Mouse (Mus musculus) heart, embryonic 11.5 days (tissue): ENCODE results near the gene Cbarp. TPM values are rescaled to one million over a fixed set of nuclear protein-coding genes. Genes with fewer than 3 reads are reported as not detected.
A peak's percentile ranks its signal among the peaks of the same experiment; 100 is the strongest.

Experiments
- ATAC-seq: fragments of 200-750 bp; cut with Nextera tagmentation; replicated peaks from 2 replicates; pipeline ENCODE4 v1.8.0; 2017; ENCODE audit warnings: moderate library complexity; ENCODE audit not compliant: insufficient number of reproducible peaks, low FRiP score, low TSS enrichment
- H3K27ac ChIP-seq: fragments of 300-500 bp; sonication (generic); 2 replicates; pipeline ENCODE4 v1.5.1; 2014; ENCODE audit warnings: mild to moderate bottlenecking, low read depth, low read length
- H3K27me3 ChIP-seq: fragments of 300-500 bp; sonication (generic); 2 replicates; pipeline ENCODE4 v1.6.1; 2014; ENCODE audit warnings: mild to moderate bottlenecking, low read length, mixed read lengths; ENCODE audit not compliant: control insufficient read depth, insufficient read depth
- H3K36me3 ChIP-seq: fragments of 300-500 bp; sonication (generic); 2 replicates; pipeline ENCODE4 v1.6.1; 2014; ENCODE audit warnings: mild to moderate bottlenecking, low read length, moderate library complexity, mixed read lengths; ENCODE audit not compliant: control insufficient read depth, insufficient read depth
- H3K4me1 ChIP-seq: fragments of 300-500 bp; sonication (generic); 2 replicates; pipeline ENCODE4 v1.6.1; 2014; ENCODE audit warnings: low read length; ENCODE audit not compliant: control insufficient read depth, insufficient read depth
- H3K4me2 ChIP-seq: fragments of 300-500 bp; sonication (generic); 2 replicates; pipeline ENCODE4 v1.6.1; 2014; ENCODE audit warnings: mild to moderate bottlenecking, moderate library complexity
- H3K4me3 ChIP-seq: fragments of 300-500 bp; sonication (generic); 2 replicates; pipeline ENCODE4 v1.5.1; 2014; ENCODE audit warnings: low read depth, low read length
- H3K9ac ChIP-seq: fragments of 300-500 bp; sonication (generic); 2 replicates; pipeline ENCODE4 v1.6.1; 2014; ENCODE audit warnings: mild to moderate bottlenecking, low read depth, low read length, moderate library complexity
- H3K9me3 ChIP-seq: fragments of 300-500 bp; sonication (generic); replicated peaks from 2 replicates; pipeline ENCODE4 v1.6.1; 2016; ENCODE audit warnings: low read length; ENCODE audit not compliant: control insufficient read depth
- WGBS: fragments of 180-500 bp; shearing (Covaris S2); extraction: QIAGEN DNeasy Blood & Tissue Kit; methylation state at CpG from one replicate; pipeline ENCODE4 v1.1.7; 2014; ENCODE audit not compliant: insufficient replicate concordance; 5-methylcytosine and 5-hydroxymethylcytosine counted together
- polyA plus RNA-seq: library from polyadenylated mRNA; unstranded; fragments of >200 nt; fragmentation: Nextera tagmentation; extraction: Ambion mirVana; gene quantifications from 2 replicates; pipeline ENCODE4 v1.2.1, GENCODE M21; 2014

Cbarp gene
- polyA plus RNA-seq, 1 experiment from 2014 or later: 2.7 TPM

- no peak overlapping the region for H3K27ac ChIP-seq
- H3K9ac ChIP-seq: no peak overlapping the region; the same call in 1 of the 2 replicates
- peaks cover 51% of the 10 kb centered on the region for H3K4me1 ChIP-seq
- no peaks in the 10 kb centered on the region for H3K9me3 ChIP-seq
- H3K27me3 ChIP-seq: no peaks in the 10 kb centered on the region
- H3K36me3 ChIP-seq: no peaks in the 10 kb centered on the region
- H3K4me2 ChIP-seq: no peak overlapping the region
- WGBS: 84% methylated on average over 5 of the region's 5 CpGs
- no peak overlapping the region for H3K4me3 ChIP-seq
- no peak for ATAC-seq
Observed at GRCm38 (mm10) chr10:80095547-80095946, 45.1 kb downstream of the Cbarp start.

DNA sequence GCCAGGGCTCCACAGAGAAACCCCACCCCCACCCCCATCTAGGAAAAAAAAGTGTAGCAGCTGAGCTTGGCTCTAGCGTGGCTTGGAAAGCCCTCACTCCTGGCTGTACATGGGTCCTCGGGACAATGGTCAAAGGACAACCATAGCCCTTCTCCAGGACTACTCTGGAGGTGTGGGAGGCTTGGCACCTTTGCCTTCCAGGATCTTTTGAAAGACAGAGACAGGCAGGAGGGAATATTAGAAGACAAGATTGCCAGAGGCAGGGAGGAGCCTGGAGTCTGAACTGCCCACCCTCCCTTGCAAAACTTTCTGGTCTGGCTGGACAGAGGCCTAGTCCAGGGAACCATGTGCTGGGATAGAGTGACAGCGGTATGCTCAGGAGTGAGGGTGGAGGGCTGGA lies 46.0 kb downstream of the Cbarp start:
- Histone ChIP-seq H3K9ac (no peak overlapping the region), H3K4me3 (no peak overlapping the region), H3K27ac (no peak overlapping the region), H3K4me1 (peaks cover 45% of the 10 kb centered on the region), H3K4me2 (no peak overlapping the region), H3K27me3 (no peaks in the 10 kb centered on the region), H3K9me3 (no peaks in the 10 kb centered on the region), H3K36me3 (no peaks in the 10 kb centered on the region)
- 85% methylated on average over 3 of the region's 3 CpGs for WGBS
- ATAC-seq: no peak

DNA sequence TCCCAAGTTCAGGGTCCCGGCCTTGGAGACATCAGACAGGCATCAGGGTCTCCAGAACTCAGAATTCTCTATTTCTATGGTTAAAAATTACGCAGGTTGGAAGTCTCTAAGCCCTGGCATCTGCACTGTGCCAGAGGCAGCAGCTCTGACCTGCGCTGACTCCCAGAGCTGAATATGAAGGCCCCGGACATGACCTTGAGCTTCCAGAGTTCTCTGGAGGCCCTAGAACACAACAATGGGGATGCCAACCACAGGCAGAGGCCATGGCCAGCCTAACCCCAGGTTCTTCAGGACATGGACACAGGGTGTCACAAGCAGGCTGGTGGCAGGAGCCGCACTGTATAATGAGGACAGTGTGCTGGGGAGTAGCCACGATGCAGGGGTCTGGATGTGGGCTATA lies 46.5 kb downstream of the Cbarp start:
- Histone ChIP-seq H3K4me2 (no peak overlapping the region), H3K9ac (no peak overlapping the region), H3K27me3 (no peaks in the 10 kb centered on the region), H3K4me3 (no peak overlapping the region), H3K27ac (no peak overlapping the region), H3K4me1 (peaks cover 42% of the 10 kb centered on the region), H3K9me3 (no peaks in the 10 kb centered on the region), H3K36me3 (no peaks in the 10 kb centered on the region)
- no peak for ATAC-seq
- WGBS: 84% methylated on average over 6 of the region's 6 CpGs

- Histone ChIP-seq H3K4me2 (no peak overlapping the region), H3K36me3 (no peaks in the 10 kb centered on the region), H3K4me1 (peaks cover 31% of the 10 kb centered on the region), H3K4me3 (no peak overlapping the region), H3K9me3 (no peaks in the 10 kb centered on the region), H3K27ac (no peak overlapping the region), H3K27me3 (no peaks in the 10 kb centered on the region), H3K9ac (no peak overlapping the region)
- no peak for ATAC-seq
- WGBS: 85% methylated on average over 5 of the region's 5 CpGs
Observed at GRCm38 (mm10) chr10:80092690-80093089, 47.9 kb downstream of the Cbarp start.

DNA sequence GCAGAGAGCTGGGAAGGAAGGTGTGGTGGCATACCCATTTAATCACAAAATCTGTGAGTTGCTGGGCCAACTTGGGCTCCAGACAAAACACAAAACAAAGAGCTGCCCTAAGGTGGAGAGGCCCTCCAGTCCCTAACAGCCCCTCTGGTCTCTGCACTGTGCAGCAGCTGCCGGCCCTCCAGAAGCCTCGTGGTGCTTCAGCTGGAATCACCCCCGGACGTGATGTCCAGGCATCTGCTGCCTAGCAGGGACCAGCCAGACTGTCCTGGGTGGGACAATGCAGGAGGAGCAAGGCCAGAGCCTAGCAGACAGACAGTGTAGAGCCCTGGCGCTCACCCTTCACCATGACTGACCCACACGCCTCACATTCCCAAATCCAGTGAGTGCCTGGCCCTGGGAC lies 49.1 kb downstream of the Cbarp start:
- Histone ChIP-seq H3K4me3 (no peak overlapping the region), H3K36me3 (no peaks in the 10 kb centered on the region), H3K4me1 (peaks cover 20% of the 10 kb centered on the region), H3K9me3 (no peaks in the 10 kb centered on the region), H3K27me3 (no peaks in the 10 kb centered on the region), H3K9ac (0 out of 2 replicates have a peak overlapping the region, but pooled peaks have one; percentile 10), H3K4me2 (no peak overlapping the region), H3K27ac (no peak overlapping the region)
- whole genome bisulfite sequencing: 91% methylated on average over 6 of the region's 6 CpGs
- no peak for ATAC-seq

DNA sequence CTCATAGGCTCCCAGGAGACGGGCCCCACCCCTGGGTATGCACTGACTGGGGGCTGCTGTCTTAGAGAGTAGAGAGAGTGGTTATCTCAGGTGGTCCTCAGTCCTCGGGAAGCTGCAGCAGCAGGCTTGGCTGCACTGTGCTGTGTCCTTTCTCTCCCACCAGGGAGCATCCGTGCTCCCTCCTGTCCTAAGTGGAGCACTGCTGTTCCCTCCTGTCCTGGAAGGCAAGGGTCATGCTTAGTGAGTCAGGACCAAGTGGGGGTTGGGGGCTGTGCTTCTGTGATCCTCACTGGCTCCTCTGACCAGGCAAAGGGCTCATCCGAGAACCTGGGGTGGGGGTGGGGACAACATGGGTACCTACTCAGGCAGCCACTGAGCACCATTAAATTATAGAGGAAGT lies 51.5 kb downstream of the Cbarp start:
- peaks cover 2% of the 10 kb centered on the region; the same call in 1 of the 2 replicates for H3K36me3 ChIP-seq
- WGBS: 40% methylated on average over 4 of the region's 4 CpGs
- H3K27me3 ChIP-seq: no peaks in the 10 kb centered on the region
- H3K4me1 ChIP-seq: peaks cover 19% of the 10 kb centered on the region; the same call in 1 of the 2 replicates
- no peak overlapping the region for H3K4me3 ChIP-seq
- ATAC-seq: no peak
- no peak overlapping the region for H3K4me2 ChIP-seq
- no peak overlapping the region for H3K27ac ChIP-seq
- no peaks in the 10 kb centered on the region for H3K9me3 ChIP-seq
- H3K9ac ChIP-seq: no peak overlapping the region

- 91% methylated on average over 8 of the region's 8 CpGs for WGBS
- H3K27me3 ChIP-seq: no peaks in the 10 kb centered on the region
- no peak overlapping the region for H3K4me2 ChIP-seq
- H3K4me1 ChIP-seq: peaks cover 16% of the 10 kb centered on the region; the same call in 1 of the 2 replicates
- ATAC-seq: no peak
- H3K9me3 ChIP-seq: no peaks in the 10 kb centered on the region
- H3K27ac ChIP-seq: no peak overlapping the region
- no peak overlapping the region for H3K4me3 ChIP-seq
- peaks cover 2% of the 10 kb centered on the region; the same call in 1 of the 2 replicates for H3K36me3 ChIP-seq
- H3K9ac ChIP-seq: no peak overlapping the region
Observed at GRCm38 (mm10) chr10:80087483-80087882, 53.2 kb downstream of the Cbarp start.

DNA sequence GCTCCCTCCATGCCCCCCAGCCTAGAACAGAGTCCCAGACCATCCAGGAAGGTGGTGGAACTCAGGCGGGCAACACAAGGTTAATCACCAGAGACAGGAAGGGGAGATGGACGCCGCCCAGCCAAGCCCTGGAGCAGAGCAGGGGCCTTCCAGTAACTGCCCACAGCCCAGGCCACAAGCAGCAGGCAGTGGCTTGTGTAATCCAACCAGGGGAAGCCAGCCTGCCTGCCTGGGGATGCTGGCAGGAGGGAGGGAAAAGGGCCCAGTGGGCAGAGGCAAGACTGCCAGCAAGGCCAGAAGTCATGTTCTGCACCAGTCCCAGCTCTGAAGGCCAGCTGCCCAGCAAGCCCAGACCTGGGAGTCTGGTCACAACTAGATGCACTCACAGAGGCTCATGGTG lies 53.8 kb downstream of the Cbarp start:
- no peak for ATAC-seq
- Histone ChIP-seq H3K9me3 (no peaks in the 10 kb centered on the region), H3K27ac (no peak overlapping the region), H3K4me2 (no peak overlapping the region), H3K27me3 (no peaks in the 10 kb centered on the region), H3K9ac (no peak overlapping the region), H3K36me3 (peaks cover 6% of the 10 kb centered on the region), H3K4me1 (peaks cover 16% of the 10 kb centered on the region; the same call in 1 of the 2 replicates), H3K4me3 (no peak overlapping the region)
- WGBS: 58% methylated on average over 3 of the region's 3 CpGs

- Histone ChIP-seq H3K9me3 (no peaks in the 10 kb centered on the region), H3K4me1 (peaks cover 16% of the 10 kb centered on the region; the same call in 1 of the 2 replicates), H3K9ac (peak overlapping the region; percentile 39; the same call in 1 of the 2 replicates), H3K4me3 (no peak overlapping the region), H3K4me2 (no peak overlapping the region), H3K27ac (peak overlapping the region; percentile 54; the same call in 1 of the 2 replicates), H3K36me3 (peaks cover 18% of the 10 kb centered on the region), H3K27me3 (no peaks in the 10 kb centered on the region)
- WGBS: 77% methylated on average over 9 of the region's 9 CpGs
- no peak for ATAC-seq
Observed at GRCm38 (mm10) chr10:80084817-80085487, 55.7 kb downstream of the Cbarp start.
